Mouse (Mus musculus): ENCODE results near the gene Fam229a.
A peak's percentile ranks its signal among the peaks of the same experiment; 100 is the strongest.
"Not testable (repeated sequence)": the region's sequence is repeated elsewhere in the genome, so short reads cannot be mapped to it uniquely, and the experiment has no call there.

Fam229a gene

DNA sequence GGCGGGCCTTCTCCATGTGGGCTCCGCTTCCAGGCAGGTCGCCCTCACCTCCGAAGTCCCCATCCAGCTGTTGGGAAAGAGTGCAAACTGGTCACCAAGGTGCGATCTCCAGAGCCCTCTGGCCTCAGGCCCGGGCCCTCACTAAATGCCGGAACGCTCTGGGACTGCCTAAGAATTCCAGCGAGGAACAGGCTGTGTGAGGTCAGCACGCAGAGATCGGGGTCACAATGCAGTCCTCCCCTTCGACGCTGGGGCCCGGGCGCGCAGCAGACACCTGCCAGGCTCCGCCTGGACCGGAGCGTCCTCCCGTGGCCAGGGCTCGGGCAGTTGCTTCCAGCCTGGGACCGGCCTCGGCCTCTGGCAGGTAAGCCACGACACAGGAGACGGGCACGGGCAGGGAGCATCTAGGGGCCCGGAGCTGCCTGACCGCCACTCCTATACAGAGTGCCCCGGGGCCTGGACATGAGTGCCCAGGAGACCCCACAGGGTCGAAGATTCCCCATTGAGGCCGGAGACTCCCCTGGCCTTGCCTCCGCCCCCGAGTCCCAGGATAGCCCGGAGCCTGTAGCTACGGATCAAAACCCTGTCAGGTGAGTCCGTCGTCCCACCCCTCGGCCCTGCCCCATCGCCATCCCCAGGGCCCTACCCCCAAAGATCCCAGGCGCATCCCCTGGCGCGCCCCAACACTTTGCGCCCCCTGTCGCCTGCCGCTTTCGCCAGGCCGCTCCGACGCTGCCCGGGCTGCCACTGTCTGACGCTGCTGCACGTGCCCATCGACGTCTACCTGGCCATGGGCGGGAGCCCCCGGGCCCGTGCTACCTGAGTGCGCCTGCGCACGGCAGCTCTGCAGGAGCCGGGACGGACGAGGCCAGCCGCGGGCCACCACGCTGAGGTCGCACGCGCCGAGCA lies at the start of gene Fam229a, which contains the start of gene Tssk3:
Fam229a (plus strand) TSS at position 219 of the 909 bp plus-strand sequence.
Tssk3 (minus strand) TSS at position 51 of the 909 bp plus-strand sequence.
- DNase-seq (ENCODE audit: extremely low spot score, low spot score) = peak; percentile 47

DNA sequence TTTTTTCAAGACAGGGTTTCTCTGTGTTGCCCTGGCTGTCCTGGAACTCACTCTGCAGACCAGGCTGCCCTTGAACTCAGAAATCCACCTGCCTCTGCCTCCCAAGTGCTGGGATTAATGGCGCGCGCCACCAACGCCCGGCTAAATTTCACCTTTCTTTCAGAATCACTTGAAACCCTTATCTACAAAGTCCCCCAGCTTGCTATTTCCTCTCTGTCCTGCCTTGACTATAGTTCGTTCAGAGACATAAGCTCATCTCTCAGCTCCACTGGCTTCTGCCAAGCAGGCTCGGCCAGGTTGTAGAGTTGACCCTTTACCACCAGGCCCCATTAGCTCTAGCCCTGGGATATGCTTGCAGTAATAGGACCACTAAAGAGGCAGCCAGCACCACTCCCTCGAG lies 43.6 kb upstream of the Fam229a start:
- DNase-seq (ENCODE audit: extremely low spot score, low spot score) = no peak

DNA sequence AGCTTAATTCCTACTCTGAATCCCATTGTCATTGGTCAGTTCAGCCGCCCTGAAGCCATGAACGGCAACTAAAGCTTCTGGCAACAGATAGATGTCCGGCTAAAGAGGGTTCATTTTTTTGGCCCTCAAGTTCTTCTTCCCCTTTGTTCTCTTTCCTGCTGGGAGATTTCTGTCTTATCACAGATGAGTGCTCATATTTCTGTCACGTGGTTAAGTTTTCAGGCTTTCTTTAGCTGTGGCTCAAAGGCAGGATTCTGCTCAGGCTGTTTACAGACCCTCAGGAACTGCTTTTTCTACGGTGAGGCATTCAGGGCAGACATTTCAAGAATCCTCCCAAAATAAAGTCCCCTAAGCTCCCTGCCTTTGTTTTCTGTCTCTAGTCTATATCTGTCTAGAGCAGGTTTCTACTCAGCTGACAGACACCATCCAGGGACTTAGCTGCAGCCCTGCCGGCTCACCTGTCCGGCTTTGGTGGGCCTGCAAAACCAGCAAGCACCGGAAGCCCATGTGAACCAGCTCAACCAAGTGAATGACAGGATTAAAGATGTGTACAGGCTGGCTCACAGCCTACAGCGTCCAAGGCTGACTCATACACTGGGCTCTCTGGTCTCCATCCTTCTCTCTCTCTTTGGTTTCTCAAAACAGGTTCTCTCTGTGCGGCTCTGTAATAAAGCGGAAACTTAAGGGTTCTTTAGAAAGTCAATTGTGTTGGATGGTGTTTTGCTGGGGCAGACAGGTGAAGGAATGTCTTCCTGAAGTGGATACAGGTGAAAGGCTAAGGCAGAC lies 43.0 kb upstream of the Fam229a start:
- no peak for DNase-seq (ENCODE audit: extremely low spot score, low spot score)

DNA sequence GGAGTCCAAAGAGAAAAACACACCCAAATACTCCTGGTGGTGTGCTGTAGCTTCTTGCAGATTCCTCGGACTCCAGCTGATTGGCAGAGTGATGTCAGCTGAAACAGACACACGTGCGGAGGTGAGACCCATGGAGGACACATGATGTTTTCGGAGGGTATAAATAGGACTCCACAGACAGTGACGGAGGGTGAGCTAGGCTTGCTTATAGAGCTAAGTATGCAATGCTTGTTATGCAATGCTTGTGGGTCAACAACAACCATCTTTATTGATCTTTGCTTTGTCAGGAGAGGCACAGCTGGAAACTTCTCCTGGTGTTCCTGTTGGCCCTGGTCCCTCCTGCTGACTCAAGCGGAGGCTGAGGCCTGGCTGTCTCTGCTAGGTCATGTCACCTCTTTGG lies 42.3 kb upstream of the Fam229a start:
- no peak for DNase-seq (ENCODE audit: extremely low spot score, low spot score)

DNA sequence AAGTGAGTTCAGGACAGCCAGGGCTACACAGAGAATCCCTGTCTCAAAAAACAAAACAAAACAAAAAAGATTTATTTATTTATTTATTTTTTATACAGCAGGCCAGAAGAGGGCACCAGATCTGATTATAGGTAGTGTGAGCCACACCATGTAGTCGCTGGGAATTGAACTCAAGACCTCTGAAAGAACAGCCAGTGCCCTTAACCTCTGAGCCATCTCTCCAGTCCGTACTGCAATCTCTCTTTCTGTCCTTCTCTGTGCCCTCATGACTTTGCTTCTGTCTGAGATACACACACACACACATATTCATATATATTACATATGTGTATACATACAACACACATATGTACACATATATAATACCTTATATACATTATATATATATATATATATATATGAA lies 40.1 kb upstream of the Fam229a start:
- no peak for DNase-seq (ENCODE audit: extremely low spot score, low spot score)

DNA sequence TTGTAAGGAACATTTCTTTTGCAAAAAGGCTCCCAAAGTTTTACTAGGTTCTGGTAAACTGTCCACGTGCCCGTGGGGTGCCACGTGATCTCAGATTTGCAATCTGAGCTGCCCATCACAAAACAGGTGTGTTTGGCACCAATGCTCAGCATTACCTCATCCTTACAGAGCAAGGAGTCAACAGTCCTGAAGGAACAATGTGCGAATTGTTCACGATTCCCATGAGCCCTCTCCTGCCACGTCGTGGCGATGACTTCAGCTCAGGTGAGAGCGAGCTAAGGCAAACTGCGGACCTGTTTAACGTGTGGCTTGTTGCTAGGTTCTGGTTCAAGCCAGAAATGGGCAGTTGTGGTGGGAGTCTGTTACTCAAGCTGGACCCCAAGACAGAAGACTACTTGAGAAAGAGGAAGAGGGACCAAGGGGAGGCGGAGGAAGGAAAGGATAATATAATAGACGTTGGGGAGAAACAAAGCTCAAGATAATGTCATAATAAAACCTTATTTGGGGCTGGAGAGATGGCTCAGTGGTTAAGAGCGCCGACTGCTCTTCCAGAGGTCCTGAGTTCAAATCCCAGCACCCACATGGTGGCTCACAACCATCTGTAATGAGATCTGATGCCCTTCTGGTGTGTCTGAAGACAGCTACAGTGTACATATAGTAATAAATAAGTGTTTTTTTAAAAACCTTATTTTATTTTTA lies 39.4 kb upstream of the Fam229a start:
- no peak for DNase-seq (ENCODE audit: extremely low spot score, low spot score)

DNA sequence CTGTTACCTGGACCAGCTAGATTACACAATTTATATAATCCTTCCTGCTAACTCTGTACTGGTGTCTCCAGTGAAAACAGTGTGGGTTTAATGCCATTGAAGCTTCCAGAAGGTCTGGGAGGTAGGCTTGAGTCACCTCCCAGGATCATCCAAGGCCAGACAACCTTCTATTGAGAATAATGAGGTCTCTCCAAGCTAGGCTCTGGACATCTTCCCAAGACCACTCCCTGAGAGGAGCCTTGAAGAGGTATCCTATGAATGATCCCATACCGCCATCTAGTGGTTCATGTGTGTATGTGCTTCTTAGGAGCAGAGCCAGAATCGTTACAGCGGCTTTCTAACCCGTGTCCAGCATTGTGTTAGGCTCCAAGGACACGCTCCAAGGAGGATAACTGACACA lies 35.7 kb upstream of the Fam229a start:
- DNase-seq (ENCODE audit: extremely low spot score, low spot score) = peak; percentile 66

DNA sequence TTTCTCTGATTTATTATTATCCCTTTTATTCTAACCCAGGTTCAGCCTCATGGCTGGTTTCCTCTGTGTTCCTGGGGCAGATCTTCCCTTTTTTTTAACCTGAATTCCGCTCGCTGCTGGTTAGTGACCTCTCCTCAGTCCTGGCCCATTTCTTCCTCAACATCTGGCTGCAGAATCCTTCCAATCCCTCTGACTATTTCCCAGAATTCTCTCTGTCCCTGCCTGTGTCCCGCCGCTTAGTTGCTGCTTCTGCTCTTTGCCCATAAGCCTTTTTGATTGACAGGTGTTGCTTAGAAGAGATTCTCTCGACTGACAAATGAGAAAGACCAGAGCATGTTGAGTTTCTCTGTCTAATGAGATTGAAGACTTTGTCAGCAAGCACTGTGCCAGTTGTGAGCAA lies 34.9 kb upstream of the Fam229a start:
- no peak for DNase-seq (ENCODE audit: extremely low spot score, low spot score)

DNA sequence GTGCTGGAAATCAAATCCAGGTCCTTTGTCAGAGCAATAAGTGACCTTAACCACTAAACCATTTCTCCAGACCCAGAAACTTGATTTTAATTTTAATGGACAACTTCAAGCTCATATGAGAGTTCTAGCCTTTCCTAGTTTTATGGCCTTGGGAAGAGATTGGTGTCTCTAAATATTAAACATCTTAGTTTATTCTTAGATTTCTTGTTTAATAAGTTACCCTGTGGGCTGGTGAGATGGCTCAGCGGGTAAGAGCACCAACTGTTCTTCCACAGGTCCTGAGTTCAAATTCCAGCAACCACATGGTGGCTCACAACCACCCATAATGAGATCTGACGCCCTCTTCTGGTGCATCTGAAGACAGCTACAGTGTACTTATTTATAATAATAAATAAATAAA lies 33.7 kb upstream of the Fam229a start:
- DNase-seq (ENCODE audit: extremely low spot score, low spot score) = not testable (repeated sequence)

DNA sequence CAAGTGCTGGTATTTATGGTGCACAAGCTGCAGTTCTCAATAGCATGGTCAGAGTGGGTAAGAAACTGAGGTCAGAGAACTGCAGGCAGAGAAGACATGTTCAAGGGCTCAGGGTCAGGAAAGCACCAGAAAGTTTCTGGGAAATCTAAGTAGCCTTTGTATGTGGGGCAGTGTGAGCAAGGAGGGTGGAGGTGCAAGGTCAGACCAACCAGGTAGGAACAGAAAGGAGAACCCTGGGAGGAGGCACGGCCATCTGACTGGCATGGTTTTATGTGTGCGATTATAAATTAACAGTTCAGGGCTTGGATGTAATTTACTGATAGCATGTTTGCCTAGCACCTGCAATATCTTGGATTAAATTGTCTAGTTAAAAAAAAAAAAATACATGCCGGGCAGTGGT lies 31.3 kb upstream of the Fam229a start:
- no peak for DNase-seq (ENCODE audit: extremely low spot score, low spot score)

DNA sequence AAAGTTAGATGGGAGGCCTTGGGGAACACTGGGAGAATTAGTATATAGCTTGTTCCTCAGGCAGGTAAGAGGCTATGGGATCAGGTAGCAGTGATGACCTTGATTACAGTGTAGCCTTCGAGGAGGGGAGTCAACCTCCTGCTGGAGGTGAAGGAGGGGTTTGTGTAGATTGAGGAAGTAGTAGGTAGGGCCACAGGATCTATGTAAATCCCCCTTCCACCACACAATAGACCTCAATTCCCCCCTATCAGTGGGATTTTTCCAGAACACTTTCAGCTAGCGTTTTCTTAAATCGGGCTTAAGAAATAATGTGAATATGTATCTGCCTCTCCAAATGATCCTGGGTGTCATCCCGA lies 30.2 kb upstream of the Fam229a start:
- no peak for DNase-seq (ENCODE audit: extremely low spot score, low spot score)

DNA sequence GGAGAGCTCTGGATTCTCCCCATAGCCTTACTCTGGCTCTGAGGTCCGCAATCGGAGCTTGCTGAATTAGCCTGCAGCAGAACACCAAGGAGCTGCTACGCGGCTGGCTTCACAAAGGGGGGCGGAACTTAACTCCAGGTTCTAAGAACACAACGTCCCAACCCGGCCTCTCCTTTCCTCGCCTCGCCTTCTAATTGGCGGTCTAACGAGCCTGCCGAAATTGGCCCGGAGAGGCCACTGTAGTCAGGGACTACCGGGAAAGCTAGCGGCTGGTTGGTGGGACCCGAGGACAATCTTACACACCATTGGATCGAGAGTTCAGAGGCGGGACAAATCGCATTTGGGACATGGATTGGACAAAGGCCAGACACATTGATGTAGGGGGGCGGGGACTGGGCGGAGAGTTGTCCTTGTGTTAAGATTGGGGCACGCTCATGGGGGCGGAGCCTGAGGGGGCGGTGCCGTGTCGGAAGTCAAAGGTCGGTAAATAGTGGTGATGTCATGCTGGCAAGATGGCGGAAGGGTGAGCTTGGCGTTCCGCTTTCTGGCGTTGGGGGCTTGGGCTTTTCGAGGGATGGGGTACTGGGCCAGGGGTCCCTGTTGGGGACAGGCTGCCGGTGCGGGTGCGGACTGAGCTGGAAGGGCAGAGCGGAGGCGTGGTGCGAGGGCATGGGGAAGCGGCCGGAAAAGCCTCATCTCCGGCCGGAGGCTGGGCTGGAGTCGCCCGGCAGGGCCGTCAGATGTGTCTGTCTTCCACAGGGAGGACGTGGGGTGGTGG lies 29.6 kb upstream of the Fam229a start, which contains the start of gene Bsdc1:
Bsdc1 (plus strand) TSS at position 399 of the 778 bp plus-strand sequence.
- peak; percentile 98 for DNase-seq (ENCODE audit: extremely low spot score, low spot score)

DNA sequence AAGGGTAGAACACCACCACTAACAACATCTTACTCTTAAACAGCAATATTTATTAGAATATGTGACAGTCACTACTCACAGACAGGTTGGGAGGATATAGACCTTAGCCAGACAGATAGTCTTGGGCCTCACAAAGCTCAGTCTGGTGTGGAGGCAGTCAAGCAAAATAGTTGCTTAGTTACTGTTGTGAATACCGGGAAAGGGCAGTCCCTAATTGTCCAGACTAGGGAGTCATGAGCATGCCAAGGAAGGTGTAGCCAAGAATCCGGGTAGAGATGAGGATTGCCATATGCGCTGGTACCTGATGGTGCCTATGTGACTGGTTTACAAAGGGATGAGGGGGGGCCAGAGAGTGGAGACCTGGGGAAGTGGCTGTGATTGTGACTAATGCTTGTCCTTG lies 28.9 kb upstream of the Fam229a start:
- DNase-seq (ENCODE audit: extremely low spot score, low spot score) = no peak

DNA sequence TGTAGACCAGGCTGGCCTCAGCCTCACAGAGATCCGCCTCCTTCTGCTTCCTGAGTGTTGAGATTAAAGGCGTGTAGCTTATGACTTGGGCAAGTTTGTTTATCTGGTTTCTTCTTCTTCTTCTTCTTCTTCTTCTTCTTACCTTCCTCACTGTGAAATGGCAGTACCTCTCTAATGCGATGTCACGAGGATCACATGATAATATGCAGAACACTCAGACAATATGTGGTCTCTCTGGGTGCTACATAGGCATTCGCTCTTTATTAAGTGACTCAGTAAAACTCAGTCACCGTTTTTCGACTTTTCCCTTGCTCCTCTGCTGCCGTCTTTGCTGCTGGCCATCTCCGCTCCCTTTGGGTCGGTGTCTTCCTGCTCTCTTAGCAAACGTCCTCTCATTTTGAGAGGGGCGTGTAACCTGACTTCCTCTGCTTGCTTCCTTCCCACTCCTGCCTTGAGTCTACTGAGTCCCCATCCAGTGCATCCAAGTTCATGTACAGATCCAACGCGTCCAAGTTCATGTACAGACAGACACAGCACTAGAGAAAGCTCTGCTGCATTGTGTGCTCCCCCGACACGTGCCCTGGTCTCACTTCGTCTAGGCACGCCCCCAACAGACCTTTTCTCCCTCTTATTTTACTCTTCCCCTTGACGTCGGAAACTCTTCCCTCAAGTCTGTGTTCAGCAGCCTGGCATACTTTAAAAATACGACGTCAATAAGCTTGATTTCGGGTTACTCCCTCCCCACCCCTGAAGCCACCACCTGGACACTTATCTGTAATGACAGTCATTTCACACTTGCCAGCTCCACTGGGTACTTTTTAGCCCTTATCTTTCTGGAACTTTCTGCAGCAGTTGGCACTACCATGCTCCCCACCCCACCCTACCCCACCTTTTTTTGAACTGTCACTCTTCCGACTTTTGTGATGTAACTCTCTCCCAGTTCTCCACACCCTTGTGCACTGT lies 27.6 kb upstream of the Fam229a start:
- DNase-seq (ENCODE audit: extremely low spot score, low spot score) = no peak

DNA sequence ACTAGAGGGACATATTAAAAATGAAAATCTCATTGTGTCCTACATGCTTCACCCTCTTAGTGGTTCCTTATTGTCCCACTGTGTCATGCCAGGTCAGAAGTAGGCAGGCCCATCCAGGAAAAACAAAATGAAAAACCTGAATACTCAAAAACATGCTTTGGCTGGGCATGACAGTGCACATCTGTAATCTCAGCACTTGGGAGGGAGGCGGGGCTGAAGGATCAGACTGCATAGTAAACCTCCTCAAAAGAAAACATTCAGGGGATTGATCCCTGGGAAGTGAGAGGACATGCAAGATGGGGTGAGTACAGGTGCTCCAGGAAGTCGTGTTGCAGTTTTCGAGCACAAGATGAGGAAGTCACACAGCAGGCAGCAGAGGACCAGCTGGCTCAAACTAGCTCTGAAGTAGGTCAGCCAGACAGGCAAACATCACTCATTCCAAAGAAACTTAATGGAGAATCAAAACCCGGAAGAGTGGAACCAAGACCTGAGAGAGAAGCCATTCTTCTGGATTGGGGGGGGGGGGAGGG lies 26.6 kb upstream of the Fam229a start:
- no peak for DNase-seq (ENCODE audit: extremely low spot score, low spot score)

DNA sequence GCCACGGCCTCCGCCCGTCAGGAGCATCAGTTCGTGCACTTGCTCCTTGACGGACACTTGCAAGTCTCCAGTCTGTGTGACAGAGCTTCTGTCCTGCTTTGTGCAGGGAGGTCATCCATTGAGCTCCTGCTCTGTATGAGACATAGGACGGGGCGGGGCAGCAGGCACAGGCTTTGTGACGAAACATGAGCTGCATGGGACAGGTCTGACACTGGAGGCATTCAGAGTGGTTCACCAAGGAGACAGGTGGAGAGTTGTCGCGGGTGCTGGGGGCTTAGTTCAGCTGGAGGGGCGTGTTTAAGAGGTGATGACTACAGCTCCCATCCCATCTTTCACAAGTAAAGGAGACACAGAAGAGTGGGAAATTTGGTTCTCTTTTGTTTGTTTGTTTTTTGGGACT lies 14.9 kb upstream of the Fam229a start:
- no peak for DNase-seq (ENCODE audit: extremely low spot score, low spot score)

DNA sequence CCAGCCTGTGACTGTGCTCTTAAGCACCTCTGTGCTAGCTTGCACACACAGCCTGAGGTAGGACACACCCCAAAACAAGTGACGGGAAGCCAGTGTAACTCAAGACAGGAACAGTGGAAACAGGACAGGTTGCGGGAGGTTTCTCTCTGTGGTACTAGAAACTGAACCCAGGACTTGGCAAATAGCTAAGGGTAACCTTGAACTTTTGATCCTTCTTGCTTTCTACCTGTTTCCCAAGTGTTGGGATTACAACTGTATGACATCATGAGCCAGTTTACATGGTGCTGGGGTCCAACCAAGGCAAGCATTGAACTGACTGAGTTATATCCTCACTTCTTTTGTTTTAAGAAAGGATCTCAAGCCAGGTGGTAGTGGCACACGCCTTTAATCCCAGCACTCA lies 11.1 kb upstream of the Fam229a start:
- DNase-seq (ENCODE audit: extremely low spot score, low spot score) = no peak

DNA sequence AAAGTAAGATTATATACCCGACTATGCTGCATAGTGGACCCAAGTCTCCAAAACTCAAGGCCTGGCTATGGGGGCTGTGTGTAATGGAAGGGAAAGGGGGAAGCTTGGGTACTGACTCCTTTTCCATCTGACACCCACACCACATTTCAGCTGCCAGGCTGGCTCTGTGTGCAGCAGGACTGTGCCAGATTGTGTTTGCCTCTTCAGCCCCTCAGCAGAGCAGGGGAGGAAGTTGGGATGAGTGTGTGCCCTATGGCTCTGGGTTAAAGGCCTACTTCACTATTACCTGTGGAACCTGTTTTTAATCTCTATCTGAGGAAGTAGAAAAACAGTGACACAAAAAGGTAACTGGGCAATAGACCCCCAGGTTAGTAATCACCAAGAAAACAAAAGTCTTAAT lies 9.9 kb upstream of the Fam229a start:
- DNase-seq (ENCODE audit: extremely low spot score, low spot score) = no peak

DNA sequence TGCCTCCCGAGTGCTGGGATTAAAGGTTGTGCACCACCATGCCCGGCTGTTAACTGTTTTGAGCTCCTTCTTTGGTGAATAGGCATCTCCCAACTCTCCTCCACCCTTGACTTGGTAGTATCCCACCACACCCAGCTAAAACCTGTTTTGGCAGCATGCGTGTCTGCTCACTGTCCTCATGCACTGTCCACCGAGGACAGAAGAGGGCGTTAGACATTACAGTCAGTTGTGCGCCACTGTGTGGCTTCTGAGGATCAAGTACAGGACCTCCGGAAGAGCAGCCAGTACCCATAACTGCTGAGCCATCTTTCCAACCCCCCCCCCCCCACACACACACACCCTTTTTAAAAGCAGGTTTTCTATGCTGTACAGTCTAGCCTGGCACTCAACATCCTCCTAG lies 3.7 kb downstream of the Fam229a start:
- DNase-seq (ENCODE audit: extremely low spot score, low spot score) = no peak
